Mouse (Mus musculus) kidney, postnatal 25 days (tissue): ENCODE results near the gene Gm20388.
"Not testable (repeated sequence)": the region's sequence is repeated elsewhere in the genome, so short reads cannot be mapped to it uniquely, and the experiment has no call there.

Experiments used
- DNase-seq, 2 experiments: peaks; one replicate each; pipeline ENCODE4 v3.0.0; 2021; ENCODE audit warnings: mixed read lengths in 2 of 2

Gene Gm20388

DNA sequence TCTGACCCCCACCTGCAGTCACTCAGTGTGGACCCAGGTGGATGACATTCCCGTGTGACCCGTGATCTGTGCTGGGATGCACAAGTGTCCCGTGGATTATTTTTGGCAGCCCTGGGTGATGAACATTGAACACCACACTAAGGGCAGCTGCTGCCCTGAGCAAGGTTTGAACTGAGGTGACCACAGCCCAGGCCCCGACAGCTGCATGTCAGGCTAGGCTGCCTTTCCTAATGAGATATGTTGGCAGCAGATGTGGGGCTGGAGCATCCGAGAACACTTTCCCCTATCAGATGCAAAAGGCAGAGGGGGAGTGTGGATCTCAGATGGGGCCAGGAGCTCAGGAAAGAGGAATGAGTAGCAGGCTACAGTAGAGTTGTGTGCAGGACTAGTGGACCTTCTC is 3600.2 kb downstream of the Gm20388 start:
- DNase-seq = no peak

DNA sequence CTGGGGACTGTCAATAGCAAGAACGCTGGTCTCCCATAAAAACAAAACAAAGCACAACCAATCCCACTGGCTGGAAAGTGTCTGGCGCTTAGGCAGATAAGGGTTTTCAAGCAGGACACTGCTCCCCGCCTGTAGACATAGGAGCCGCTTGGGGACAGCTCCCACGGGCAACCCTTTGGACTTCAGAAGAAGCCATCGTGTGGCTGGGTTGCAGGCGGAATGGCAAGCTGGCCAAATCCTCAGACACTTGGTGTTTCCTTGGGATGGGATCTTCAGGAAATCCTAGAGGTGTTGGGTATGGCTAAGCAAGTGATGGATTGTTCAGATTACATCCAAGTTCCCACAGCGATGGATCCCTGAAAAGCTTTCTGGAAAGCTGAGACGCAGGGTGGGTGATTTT is 3603.5 kb downstream of the Gm20388 start:
- no peak for DNase-seq

DNA sequence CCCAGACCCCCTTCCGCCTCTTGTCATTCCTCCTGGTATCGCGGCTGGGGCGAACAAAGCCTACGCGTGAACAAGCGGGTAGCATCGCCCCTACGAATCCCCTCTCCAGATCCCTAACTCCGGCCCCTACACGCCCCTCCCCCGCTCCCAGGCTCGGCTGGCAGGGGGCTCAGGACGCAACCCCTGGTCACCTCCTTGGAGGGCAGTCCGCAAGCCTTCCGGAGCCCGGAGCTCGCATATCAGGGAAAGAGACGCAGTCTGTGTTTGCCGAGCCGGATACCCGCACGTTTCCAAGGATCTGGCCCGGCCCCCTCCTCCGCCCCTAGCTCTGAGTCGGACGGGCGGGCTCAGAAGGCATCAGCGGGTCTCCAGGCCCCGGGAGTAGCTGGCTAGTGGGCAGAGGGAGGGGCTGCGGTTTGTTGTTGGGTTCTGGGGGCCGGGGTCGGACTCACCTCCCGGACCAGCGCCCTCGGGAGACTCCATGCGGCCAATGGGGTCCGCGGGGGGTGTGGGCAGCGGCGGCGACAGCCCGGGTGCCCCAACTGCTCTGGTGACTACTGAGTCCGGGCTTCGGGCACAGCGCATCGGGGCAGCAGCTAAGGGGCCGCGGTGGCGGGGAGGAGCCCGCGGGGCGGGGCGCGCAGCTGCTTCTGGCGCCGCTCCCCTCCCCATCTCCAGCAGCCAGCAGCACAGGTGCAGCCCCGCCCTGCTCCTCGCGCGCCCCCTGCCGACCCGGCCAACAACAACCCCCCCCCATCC is 3604.3 kb downstream of the Gm20388 start, which contains the start of gene Dbndd1:
Dbndd1 (minus strand) TSS at position 683 of the 759 bp plus-strand sequence.
- DNase-seq = peak; percentile 13 to 51

DNA sequence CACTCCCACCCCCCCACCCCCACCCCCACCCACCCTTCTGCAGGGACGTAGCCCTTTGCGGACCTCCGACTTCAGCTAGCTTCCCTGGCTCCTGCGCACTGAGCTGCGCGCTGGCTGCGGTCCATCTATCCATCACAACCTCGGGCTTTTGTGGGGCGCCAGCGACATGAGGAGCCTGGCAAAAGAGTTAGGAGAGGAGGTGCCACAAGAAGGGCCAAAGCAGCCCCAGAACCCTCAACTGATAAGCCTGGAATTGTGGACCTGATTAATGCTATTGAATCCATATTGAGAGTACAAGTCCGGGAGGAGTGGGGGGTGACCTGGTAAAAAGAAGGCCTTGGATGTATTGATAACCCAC is 3604.9 kb downstream of the Gm20388 start:
- DNase-seq = no peak

DNA sequence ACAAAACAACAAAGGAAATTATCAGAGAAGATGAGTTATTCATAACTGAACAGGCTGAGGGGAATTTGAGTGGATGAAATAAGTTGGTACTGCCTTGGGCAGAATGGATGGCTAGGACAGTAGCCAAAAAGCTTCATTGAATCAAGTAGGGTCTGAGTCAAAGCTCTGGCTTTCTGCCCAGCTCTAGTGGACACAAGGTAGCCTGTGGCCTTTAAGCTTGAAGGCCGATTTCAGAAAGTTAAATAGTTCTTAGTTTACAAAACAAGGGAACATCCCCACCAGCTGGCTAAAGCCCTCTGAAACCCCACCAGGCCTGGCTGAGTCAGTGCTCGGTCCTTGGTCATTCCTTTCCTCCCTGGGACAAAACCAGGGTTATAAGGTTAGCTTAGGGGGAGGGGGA is 3606.0 kb downstream of the Gm20388 start:
- DNase-seq = no peak

- DNase-seq = no peak
Observed at GRCm38 (mm10) chr8:123518172-123518571, 3607.5 kb downstream of the Gm20388 start.

GRCm38 (mm10) chr8:123518667-123519066 is 3608.0 kb downstream of the Gm20388 start, which contains the start of gene Gas8:
Gene Gas8 (plus strand): TSS chr8:123518834.
- peak; percentile 96 for DNase-seq

GRCm38 (mm10) chr8:123520048-123520447 is 3609.4 kb downstream of the Gm20388 start:
- not testable (repeated sequence) for DNase-seq

- DNase-seq = no peak
Observed at GRCm38 (mm10) chr8:123527720-123528489, 3617.3 kb downstream of the Gm20388 start.

- DNase-seq = no peak
Observed at GRCm38 (mm10) chr8:123536242-123536989, 3625.8 kb downstream of the Gm20388 start.

DNA sequence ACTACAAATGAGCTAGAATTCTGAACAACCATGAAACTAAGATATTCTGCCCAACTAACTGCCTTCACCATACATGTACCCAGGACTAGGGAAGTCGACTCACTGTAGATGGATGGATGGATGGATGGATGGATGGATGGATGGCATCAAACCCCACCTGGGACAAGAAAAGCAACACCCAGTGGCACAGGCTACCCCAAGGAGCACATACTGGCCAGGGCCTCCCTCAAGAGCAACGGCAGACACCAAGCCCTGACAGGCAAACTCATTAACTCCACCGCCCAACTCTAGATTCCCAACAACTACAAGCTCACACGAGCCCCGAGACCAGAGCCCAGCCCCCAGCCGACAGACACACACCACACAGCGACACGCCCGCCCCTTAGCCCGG is 3626.3 kb downstream of the Gm20388 start:
- DNase-seq = no peak

DNA sequence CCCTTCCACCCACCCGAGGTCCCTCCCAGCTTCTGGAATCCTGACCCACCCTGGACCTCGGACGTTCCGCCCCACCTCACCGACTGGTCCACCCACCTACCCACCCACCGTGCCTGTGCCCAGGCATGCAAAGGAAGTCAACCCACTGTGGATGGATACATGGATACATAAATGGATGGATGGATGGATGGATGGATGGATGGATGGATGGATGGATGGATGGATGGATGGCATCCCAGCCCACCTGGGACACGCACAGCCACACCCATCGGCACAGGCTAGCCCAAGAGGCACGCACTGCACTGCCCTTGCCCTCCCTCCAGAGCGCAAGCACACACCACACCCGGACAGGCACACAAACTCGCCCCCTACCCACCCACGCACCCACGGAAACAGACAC is 3627.0 kb downstream of the Gm20388 start:
- DNase-seq = peak in 1 of 2 experiments; percentile 54

DNA sequence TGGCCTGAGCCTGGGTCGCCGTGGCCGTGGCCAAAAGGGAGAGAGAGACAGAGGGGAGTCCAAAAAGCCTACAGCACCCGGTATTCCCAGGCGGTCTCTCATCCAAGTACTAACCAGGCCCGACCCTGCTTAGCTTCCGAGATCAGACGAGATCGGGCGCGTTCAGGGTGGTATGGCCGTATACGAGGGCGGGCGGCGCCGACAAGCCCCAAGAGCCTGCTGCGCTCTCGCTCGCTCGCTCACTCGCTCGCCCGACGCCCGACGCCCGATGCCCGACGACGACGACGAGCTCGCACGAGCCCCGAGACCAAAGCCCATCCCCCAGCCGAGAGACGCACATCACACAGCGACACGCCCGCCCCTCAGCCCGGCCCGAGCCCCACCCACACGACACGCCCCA is 3653.6 kb downstream of the Gm20388 start:
- DNase-seq = not testable (repeated sequence)

DNA sequence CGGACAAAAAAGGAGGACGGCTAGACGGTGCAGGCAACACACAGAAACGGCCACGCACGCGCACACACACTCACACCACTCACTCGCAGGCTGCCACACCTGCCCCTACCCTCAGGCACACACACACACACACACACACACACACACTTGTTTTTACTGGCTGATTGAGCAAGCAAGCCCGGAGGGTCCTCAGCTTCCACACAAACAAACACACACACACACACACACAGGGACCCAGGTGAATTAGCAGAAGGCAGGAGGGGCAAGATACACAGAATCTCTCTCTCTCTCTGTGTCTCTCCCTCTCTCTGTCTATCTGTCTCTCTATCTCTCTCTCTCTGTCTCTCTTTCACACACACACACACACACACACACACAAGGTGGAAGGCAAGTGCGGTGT is 3664.7 kb downstream of the Gm20388 start:
- peak; percentile 10 to 28 for DNase-seq

GRCm38 (mm10) chr8:123600666-123601172 is 3690.1 kb downstream of the Gm20388 start:
- peak; percentile 0 to 23 for DNase-seq

GRCm38 (mm10) chr8:123601457-123601856 is 3690.8 kb downstream of the Gm20388 start:
- not testable (repeated sequence) for DNase-seq

DNA sequence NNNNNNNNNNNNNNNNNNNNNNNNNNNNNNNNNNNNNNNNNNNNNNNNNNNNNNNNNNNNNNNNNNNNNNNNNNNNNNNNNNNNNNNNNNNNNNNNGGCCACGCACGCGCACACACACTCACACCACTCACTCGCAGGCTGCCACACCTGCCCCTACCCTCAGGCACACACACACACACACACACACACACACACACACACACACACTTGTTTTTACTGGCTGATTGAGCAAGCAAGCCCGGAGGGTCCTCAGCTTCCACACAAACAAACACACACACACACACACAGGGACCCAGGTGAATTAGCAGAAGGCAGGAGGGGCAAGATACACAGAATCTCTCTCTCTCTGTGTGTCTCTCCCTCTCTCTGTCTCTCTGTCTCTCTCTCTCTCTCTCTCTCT is 3702.0 kb downstream of the Gm20388 start:
- not testable (repeated sequence) for DNase-seq

- DNase-seq = not testable (repeated sequence)
Observed at GRCm38 (mm10) chr8:123623523-123623922, 3712.9 kb downstream of the Gm20388 start.

DNA sequence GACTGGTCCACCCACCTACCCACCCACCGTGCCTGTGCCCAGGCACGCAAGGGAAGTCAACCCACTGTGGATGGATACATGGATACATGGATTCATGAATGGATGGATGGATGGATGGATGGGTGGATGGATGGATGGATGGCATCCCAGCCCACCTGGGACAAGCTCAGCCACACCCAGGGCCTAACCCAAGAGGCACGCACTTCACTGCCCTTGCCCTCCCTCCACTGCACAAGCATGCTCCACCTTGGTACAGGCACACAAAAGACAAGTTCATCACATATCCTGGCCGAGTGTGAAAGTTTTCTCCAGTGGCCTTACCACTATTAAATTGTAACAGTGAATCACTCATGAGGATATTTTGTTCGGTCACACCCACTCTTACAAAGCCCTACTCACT is 3713.6 kb downstream of the Gm20388 start:
- DNase-seq = peak in 1 of 2 experiments; percentile 17

DNA sequence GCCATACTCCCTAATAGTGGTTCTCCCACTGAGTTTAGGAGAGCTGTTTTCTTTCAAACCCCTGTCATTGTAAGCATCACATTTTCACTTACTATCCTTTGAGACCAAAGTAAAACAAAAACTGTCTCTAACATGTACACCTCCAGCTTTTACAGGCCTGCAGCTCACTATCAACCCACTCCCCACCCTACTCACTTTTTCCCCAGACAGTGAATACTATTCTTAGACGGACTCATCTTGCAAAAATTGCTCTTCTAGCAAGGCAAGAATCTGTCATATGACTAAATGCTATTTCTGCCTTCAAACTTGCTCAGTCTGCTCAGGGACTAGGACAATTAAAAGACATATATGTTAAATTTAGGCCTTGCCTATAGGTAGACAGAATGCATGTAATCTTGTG is 3714.1 kb downstream of the Gm20388 start:
- DNase-seq = no peak

GRCm38 (mm10) chr8:123625717-123626116 is 3715.1 kb downstream of the Gm20388 start:
- no peak for DNase-seq

DNA sequence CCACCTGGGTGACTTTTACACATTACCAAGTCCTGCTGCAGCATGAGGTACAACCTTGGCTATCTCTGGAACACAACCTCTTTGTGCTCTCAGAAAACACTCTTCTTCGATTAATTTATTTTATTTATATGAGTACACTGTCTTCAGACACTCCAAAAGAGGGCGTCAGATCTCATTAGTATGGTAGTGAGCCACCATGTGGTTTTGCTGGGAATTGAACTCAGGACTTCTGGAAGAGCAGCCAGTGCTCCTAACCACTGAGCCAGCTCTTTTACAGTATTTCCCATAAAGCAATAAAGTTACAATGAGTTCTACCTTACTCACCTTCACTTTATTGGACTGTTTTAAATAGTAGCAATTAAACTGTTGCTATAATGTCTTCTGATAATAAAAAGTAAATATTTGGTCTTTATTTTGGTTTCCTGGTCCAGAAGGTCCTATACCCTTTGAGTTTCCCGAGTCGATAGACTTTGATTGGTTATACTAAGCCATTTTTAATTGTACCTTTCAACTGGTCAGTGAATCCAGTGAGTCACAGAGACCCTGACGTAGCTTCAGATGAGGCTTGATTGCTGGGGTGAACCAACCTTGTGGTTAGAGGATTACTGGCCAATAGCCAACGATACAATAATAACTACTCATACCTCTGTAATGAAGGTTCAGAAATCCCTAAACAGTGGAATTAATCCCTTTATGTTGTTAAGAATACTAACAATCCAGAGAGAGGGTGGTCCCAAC is 3716.9 kb downstream of the Gm20388 start:
- no peak for DNase-seq
